20 mouse cellular contexts compared by ENCODE assay signal in genomic region chr8:78732995-78733512, GRCm38 (mm10).
DNase-seq lines count a peak whose midpoint lies in the region; ATAC-seq and TF ChIP-seq lines count a peak whose summit lies in the region.
"Had no signal": no experiment of that assay in that cellular context is flagged by ENCODE, and none has a peak within 500 bp of the region (broad histone marks: within the 10 kb centered on the region; RNA-seq: fewer than 3 reads in every experiment).

No protein-coding gene starts in this region.

- no peak overlapping the region for H3K4me2 ChIP-seq in heart, embryonic 13.5 days
- H3K4me2 ChIP-seq: midbrain, embryonic 11.5 days; neural tube, embryonic 12.5 days had no signal

- H3K4me1 ChIP-seq in heart, embryonic 13.5 days: peaks cover 17% of the 10 kb centered on the region
- H3K4me1 ChIP-seq in heart, adult 2 months (ENCODE audit: control insufficient read depth, insufficient read depth, low read length): peaks cover 3% of the 10 kb centered on the region; the same call in 1 of the 2 replicates
- H3K4me1 ChIP-seq: neural tube, embryonic 12.5 days had no signal

- no peaks in the 10 kb centered on the region for H3K27me3 ChIP-seq in heart, embryonic 13.5 days (replicated peaks)
- no peaks in the 10 kb centered on the region for H3K27me3 ChIP-seq in heart, adult 2 months (ENCODE audit: control insufficient read depth, insufficient read depth, low read length)
- H3K27me3 ChIP-seq: neural tube, embryonic 12.5 days had no signal

- 0 out of 2 replicates have a peak overlapping the region, but pooled peaks have one; percentile 1 for H3K27ac ChIP-seq in heart, embryonic 13.5 days (replicated peaks)
- H3K27ac ChIP-seq in heart, adult 2 months: no peak overlapping the region; the same call in 1 of the 2 replicates
- H3K27ac ChIP-seq: hindbrain, embryonic 10.5 days; neural tube, embryonic 12.5 days had no signal

- intact Hi-C loops in heart, adult 2 months (cut with DNase I): no loop called here
- intact Hi-C loops in left cerebral cortex, postnatal 25 days (cut with DNase I): no loop called here

- H3K4me3 ChIP-seq in heart, embryonic 13.5 days: no peak overlapping the region
- H3K4me3 ChIP-seq in heart, adult 2 months: no peak overlapping the region
- H3K4me3 ChIP-seq: hindbrain, embryonic 10.5 days; neural tube, embryonic 12.5 days had no signal

- peaks cover 21% of the 10 kb centered on the region for H3K36me3 ChIP-seq in heart, embryonic 13.5 days
- no peaks in the 10 kb centered on the region for H3K36me3 ChIP-seq in heart, adult 2 months (ENCODE audit: control insufficient read depth, insufficient read depth, low read length)

- H3K9me3 ChIP-seq in heart, embryonic 13.5 days: no peaks in the 10 kb centered on the region
- H3K9me3 ChIP-seq: hindbrain, embryonic 10.5 days; neural tube, embryonic 12.5 days had no signal

- TF ChIP-seq CTCF in heart, adult 2 months (IDR thresholded peaks at IDR 0.05): no peak

- H3K79me2 ChIP-seq in heart, adult 2 months (replicated peaks; ENCODE audit: control insufficient read depth, insufficient read depth, low read length): no peaks in the 10 kb centered on the region

- no peak for TF ChIP-seq POLR2A in heart, adult 2 months (IDR thresholded peaks at IDR 0.05; ENCODE audit: insufficient read depth, low read depth, low read length)

- 79% methylated on average over 12 of the region's 12 CpGs for WGBS in heart, embryonic 13.5 days
- 66% methylated on average over 12 of the region's 12 CpGs for WGBS in heart, adult 2 months

- ATAC-seq in heart, embryonic 13.5 days (ENCODE audit: extremely low read depth, insufficient number of reproducible peaks, low FRiP score, low TSS enrichment): no peak
- peak; percentile 86 for ATAC-seq in common myeloid progenitor, adult 5-6 weeks (replicated peaks; ENCODE audit: low read depth, poor library complexity, severe bottlenecking)
- ATAC-seq in hematopoietic stem cell, adult 5-6 weeks (replicated peaks in 1 of 2; ENCODE audit: insufficient read depth in 1 of 2, low FRiP score in 2 of 2, low TSS enrichment in 1 of 2, low read depth in 1 of 2, poor library complexity in 2 of 2, severe bottlenecking in 2 of 2): peak; percentile 66 to 84
- ATAC-seq: liver, postnatal 0 days had no signal

- DNase-seq in heart, adult 2 months: no peak
- DNase-seq in layer of hippocampus, adult 9-11 months: peak; percentile 43
- DNase-seq in layer of hippocampus, postnatal 25 days (ENCODE audit: extremely low spot score in 1 of 2, low spot score in 1 of 2): no peak
- DNase-seq in left cerebral cortex, postnatal 25 days (ENCODE audit: low spot score in 2 of 2): no peak
- DNase-seq in retina, embryonic 14.5 days (ENCODE audit: low spot score): no peak
- DNase-seq: adrenal gland, postnatal 10 days; cerebellum, adult 11-12 months; cerebellum, postnatal 25 days; kidney, adult 18-20 months; kidney, postnatal 25 days; liver; liver, postnatal 0 days; right cerebral cortex, postnatal 25 days; thymus, postnatal 25 days had no signal

- no peak overlapping the region for H3K9ac ChIP-seq in heart, embryonic 13.5 days
- no peak overlapping the region for H3K9ac ChIP-seq in heart, adult 2 months (ENCODE audit: low read depth, low read length)
- H3K9ac ChIP-seq: liver, postnatal 0 days; neural tube, embryonic 12.5 days had no signal

- no peak for TF ChIP-seq EP300 in heart, adult 2 months (IDR thresholded peaks at IDR 0.05; ENCODE audit: insufficient read depth, low read depth, low read length)
